Mouse (Mus musculus) limb, embryonic 13.5 days (tissue): ENCODE results near the gene Hspb3. TPM values are rescaled to one million over a fixed set of nuclear protein-coding genes. Genes with fewer than 3 reads are reported as not detected.

ENCODE experiments used
- ATAC-seq: fragments of 200-750 bp; cut with Nextera tagmentation; 2 replicates; pipeline ENCODE4 v1.8.0; 2017; ENCODE audit warnings: low read depth, moderate number of reproducible peaks, moderate TSS enrichment; ENCODE audit not compliant: low FRiP score
- H3K27ac ChIP-seq: fragments of 300-500 bp; sonication (generic); 2 replicates; pipeline ENCODE4 v1.5.1; 2015; ENCODE audit warnings: inconsistent platforms, mild to moderate bottlenecking, moderate library complexity
- H3K27me3 ChIP-seq: fragments of 300-500 bp; sonication (generic); 2 replicates; pipeline ENCODE4 v1.6.1; 2015; ENCODE audit warnings: mild to moderate bottlenecking, inconsistent platforms
- H3K36me3 ChIP-seq: fragments of 300-500 bp; sonication (generic); 2 replicates; pipeline ENCODE4 v1.6.1; 2015; ENCODE audit warnings: inconsistent platforms, mild to moderate bottlenecking, moderate library complexity
- H3K4me1 ChIP-seq: fragments of 300-500 bp; sonication (generic); 2 replicates; pipeline ENCODE4 v1.6.1; 2015; ENCODE audit warnings: inconsistent platforms
- H3K4me2 ChIP-seq: fragments of 300-500 bp; sonication (generic); replicated peaks from 2 replicates; pipeline ENCODE4 v1.6.1; 2015; ENCODE audit warnings: inconsistent platforms, mild to moderate bottlenecking, moderate library complexity
- H3K4me3 ChIP-seq: fragments of 300-500 bp; sonication (generic); 2 replicates; pipeline ENCODE4 v1.5.1; 2015; ENCODE audit warnings: moderate library complexity, mild to moderate bottlenecking, inconsistent platforms
- H3K9ac ChIP-seq: fragments of 300-500 bp; sonication (generic); 2 replicates; pipeline ENCODE4 v1.6.1; 2015; ENCODE audit warnings: mild to moderate bottlenecking, inconsistent platforms
- H3K9me3 ChIP-seq: fragments of 300-500 bp; sonication (generic); 2 replicates; pipeline ENCODE4 v1.6.1; 2016; ENCODE audit warnings: inconsistent platforms
- WGBS: fragments of 180-500 bp; shearing (Covaris S2); methylation state at CpG from one replicate; pipeline ENCODE4 v1.1.7; 2015; 5-methylcytosine and 5-hydroxymethylcytosine counted together
- polyA plus RNA-seq: library from polyadenylated mRNA; unstranded; fragments of >200 nt; fragmentation: Nextera tagmentation; extraction: Ambion mirVana; gene quantifications from 2 replicates; pipeline ENCODE4 v1.2.1, GENCODE M21; 2015

Hspb3 gene
- 10.9 TPM in 2 replicates for polyA plus RNA-seq

GRCm38 (mm10) chr13:113663151-113663779 lies at the start of gene Hspb3:
Hspb3 (minus strand) TSS chr13:113663676.
- peak; percentile 57; the same call in 1 of the 2 replicates for ATAC-seq
- H3K4me1 ChIP-seq: no peaks in the 10 kb centered on the region
- no peak within 1 kb of the TSS for H3K4me2 ChIP-seq
- H3K9ac ChIP-seq: peak within 1 kb of the TSS; percentile 36
- no peaks in the 10 kb centered on the region for H3K27me3 ChIP-seq
- 62% methylated on average over 28 of the region's 28 CpGs for WGBS
- H3K27ac ChIP-seq: no peak within 1 kb of the TSS
- no peaks in the 10 kb centered on the region for H3K36me3 ChIP-seq
- H3K9me3 ChIP-seq: no peaks in the 10 kb centered on the region
- no peak within 1 kb of the TSS for H3K4me3 ChIP-seq

- Histone ChIP-seq H3K27me3 (no peaks in the 10 kb centered on the region), H3K27ac (no peak overlapping the region), H3K9ac (no peak overlapping the region), H3K4me1 (no peaks in the 10 kb centered on the region), H3K4me3 (no peak overlapping the region), H3K36me3 (no peaks in the 10 kb centered on the region), H3K4me2 (no peak overlapping the region), H3K9me3 (0 out of 2 replicates have a peak, but pooled peaks cover 4% of the 10 kb centered on the region)
- no peak for ATAC-seq
- WGBS: 81% methylated on average over 3 of the region's 3 CpGs
Observed at GRCm38 (mm10) chr13:113713186-113713585, 49.7 kb upstream of the Hspb3 start.

DNA sequence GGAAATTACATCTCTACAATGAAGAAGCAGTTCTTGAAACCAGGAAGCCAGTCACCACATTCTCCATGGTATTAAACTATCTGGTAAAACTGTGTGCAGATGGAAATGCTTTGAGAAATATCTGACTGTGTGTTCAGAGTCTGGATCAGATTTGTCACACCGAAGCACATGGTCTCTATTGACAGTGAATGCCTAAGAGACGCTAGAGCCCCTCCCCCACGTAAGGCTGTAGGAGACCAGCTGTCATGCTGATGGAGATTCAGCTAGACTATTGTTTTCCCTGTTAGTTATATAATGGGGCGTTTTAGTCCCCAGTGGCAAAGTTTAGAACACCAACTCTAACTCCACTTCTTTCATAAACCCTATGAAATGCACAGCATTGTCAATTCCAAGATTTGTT lies 42.7 kb upstream of the Hspb3 start:
- ATAC-seq: peak; percentile 36; the same call in 1 of the 2 replicates

GRCm38 (mm10) chr13:113701185-113701584 lies 37.7 kb upstream of the Hspb3 start:
- WGBS: 69% methylated on average over 3 of the region's 3 CpGs
- H3K4me3 ChIP-seq: no peak overlapping the region
- no peaks in the 10 kb centered on the region for H3K27me3 ChIP-seq
- no peak for ATAC-seq
- peaks cover 8% of the 10 kb centered on the region; the same call in 1 of the 2 replicates for H3K4me1 ChIP-seq
- H3K4me2 ChIP-seq: no peak overlapping the region
- no peaks in the 10 kb centered on the region for H3K36me3 ChIP-seq
- H3K9ac ChIP-seq: no peak overlapping the region
- H3K9me3 ChIP-seq: no peaks in the 10 kb centered on the region
- H3K27ac ChIP-seq: no peak overlapping the region

More for the DNA sequence above, 42.7 kb upstream of the Hspb3 start:
- no peaks in the 10 kb centered on the region for H3K9me3 ChIP-seq
- H3K9ac ChIP-seq: no peak overlapping the region
- H3K27ac ChIP-seq: no peak overlapping the region
- H3K4me2 ChIP-seq: no peak overlapping the region
- 40% methylated on average over 4 of the region's 4 CpGs for WGBS
- no peaks in the 10 kb centered on the region for H3K36me3 ChIP-seq
- no peaks in the 10 kb centered on the region for H3K27me3 ChIP-seq
- no peak overlapping the region for H3K4me3 ChIP-seq
- H3K4me1 ChIP-seq: no peaks in the 10 kb centered on the region

DNA sequence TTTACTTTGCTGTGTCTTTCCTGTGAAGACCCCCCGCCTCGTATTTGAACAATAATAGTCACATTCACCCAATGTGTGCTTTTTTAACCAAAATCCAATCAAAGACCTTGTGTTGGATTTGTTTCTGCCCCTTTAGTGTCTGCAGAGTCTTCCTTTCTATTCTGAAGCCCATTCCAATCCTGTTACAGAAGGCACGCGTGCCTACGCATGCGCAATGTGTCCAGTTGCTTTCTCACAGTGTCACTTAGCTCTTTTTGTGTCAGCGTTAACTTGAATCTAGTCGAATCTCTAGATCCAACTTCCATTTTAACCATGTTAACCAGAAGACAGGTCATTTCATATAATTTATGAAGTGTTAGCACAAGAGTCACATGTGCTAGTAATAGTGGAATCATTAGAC lies 36.5 kb upstream of the Hspb3 start:
- ATAC-seq: no peak
- H3K36me3 ChIP-seq: no peaks in the 10 kb centered on the region
- H3K9me3 ChIP-seq: no peaks in the 10 kb centered on the region
- no peak overlapping the region for H3K4me2 ChIP-seq
- no peak overlapping the region for H3K27ac ChIP-seq
- no peak overlapping the region for H3K9ac ChIP-seq
- H3K4me1 ChIP-seq: peaks cover 8% of the 10 kb centered on the region; the same call in 1 of the 2 replicates
- no peaks in the 10 kb centered on the region for H3K27me3 ChIP-seq
- no peak overlapping the region for H3K4me3 ChIP-seq
- 83% methylated on average over 8 of the region's 8 CpGs for WGBS

DNA sequence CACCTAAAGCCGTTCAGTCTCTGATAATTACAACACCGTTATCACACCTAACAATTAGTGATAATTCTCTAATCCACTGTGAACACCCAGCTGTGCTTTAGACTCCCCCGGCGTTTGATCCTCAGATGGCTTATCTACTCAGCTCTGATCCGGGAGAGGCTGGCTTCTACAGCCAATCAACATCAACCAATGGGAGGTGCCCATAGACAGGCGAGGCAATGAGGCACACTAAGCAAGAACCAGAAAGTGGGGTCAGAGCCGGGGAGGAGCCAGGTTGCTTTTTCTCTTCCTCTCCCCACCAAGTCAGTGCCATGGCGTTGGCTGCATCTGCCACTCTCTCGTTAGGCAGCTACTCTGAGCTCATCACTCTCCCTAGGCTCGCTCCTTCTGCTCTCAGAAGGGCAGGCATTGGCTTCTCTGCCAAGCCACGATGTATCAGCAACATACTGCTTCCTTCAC lies 36.0 kb upstream of the Hspb3 start:
- WGBS: 50% methylated on average over 11 of the region's 11 CpGs
- H3K4me1 ChIP-seq: peaks cover 8% of the 10 kb centered on the region; the same call in 1 of the 2 replicates
- ATAC-seq: no peak

DNA sequence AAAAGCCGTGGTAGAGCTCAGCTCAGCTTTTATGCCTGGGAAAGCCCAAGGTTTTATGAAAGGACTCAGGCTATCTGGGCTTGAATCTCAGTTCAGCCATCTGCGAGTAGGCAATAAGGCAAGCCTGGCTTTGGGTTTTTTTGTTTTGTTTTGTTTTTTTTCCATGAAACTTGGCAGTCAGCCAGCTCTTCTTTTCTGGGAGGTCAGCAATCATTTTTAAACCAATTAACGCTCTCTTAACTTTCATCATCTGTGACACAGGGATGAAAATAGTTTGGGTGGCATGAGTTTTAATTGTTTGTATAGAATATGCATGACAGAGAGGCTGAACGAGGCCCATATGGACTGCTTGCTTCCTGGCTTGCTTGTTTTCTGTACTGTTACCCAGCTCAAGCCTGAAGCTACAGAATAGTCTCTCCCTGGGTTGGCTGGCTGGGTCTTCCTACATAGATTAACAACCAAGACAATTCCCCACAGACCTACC lies 33.4 kb upstream of the Hspb3 start:
- no peaks in the 10 kb centered on the region for H3K36me3 ChIP-seq
- no peaks in the 10 kb centered on the region for H3K9me3 ChIP-seq
- no peaks in the 10 kb centered on the region for H3K27me3 ChIP-seq
- H3K4me1 ChIP-seq: peaks cover 8% of the 10 kb centered on the region; the same call in 1 of the 2 replicates
- H3K4me2 ChIP-seq: no peak overlapping the region
- H3K27ac ChIP-seq: no peak overlapping the region
- no peak overlapping the region for H3K4me3 ChIP-seq
- 45% methylated on average over 4 of the region's 4 CpGs for WGBS
- H3K9ac ChIP-seq: no peak overlapping the region
- no peak for ATAC-seq

More for the DNA sequence above, 36.0 kb upstream of the Hspb3 start:
- H3K9me3 ChIP-seq: no peaks in the 10 kb centered on the region
- H3K9ac ChIP-seq: no peak overlapping the region
- no peaks in the 10 kb centered on the region for H3K36me3 ChIP-seq
- no peaks in the 10 kb centered on the region for H3K27me3 ChIP-seq
- H3K4me3 ChIP-seq: no peak overlapping the region
- H3K4me2 ChIP-seq: no peak overlapping the region
- H3K27ac ChIP-seq: no peak overlapping the region

- no peaks in the 10 kb centered on the region for H3K36me3 ChIP-seq
- WGBS: 19% methylated on average over 6 of the region's 6 CpGs
Observed at GRCm38 (mm10) chr13:113693383-113693782, 29.9 kb upstream of the Hspb3 start.

DNA sequence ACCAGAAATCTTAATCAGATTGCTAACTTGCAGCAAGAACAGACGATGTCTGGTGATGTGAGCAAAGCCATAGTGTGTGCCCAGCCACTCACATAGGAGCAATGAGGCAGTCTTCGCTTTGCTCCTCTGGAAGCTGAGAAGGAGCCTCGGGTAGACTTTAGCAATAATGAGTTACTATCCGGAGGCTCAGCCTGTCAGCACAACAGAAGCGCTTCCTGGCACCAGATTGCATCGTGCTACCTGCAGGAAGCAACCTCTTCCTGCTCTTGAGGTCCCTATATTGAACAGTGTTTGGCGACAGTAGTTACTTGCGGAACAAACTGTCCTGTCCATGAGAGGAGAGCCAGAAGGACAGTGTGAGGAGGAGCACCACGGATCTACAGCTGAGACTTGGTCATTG lies 28.2 kb upstream of the Hspb3 start:
- WGBS: 59% methylated on average over 9 of the region's 9 CpGs

More at GRCm38 (mm10) chr13:113693383-113693782, 29.9 kb upstream of the Hspb3 start:
- H3K4me2 ChIP-seq: no peak overlapping the region
- ATAC-seq: no peak
- H3K27me3 ChIP-seq: no peaks in the 10 kb centered on the region
- no peak overlapping the region for H3K27ac ChIP-seq
- H3K9me3 ChIP-seq: no peaks in the 10 kb centered on the region
- peaks cover 8% of the 10 kb centered on the region; the same call in 1 of the 2 replicates for H3K4me1 ChIP-seq
- H3K9ac ChIP-seq: no peak overlapping the region
- H3K4me3 ChIP-seq: no peak overlapping the region

DNA sequence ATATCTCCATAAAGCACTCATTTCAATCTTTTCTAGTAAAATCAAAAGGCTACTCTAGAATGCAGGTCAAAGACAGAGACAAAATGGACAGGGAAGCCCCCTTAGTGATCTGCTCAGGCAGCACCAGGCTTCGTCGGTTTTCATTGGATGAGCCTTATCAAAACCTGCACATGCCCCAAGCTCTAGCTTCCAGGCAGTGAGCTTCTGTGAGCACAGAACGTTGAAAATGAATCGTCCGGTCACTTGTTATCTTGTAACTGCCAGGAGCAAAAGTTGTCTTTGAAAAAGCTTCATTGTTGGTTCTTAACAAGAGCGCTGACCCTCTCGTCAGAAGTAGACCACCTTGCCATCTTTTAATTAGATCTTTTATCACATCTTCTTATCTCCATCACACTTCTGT lies 26.4 kb upstream of the Hspb3 start:
- no peak overlapping the region for H3K4me2 ChIP-seq
- H3K27me3 ChIP-seq: no peaks in the 10 kb centered on the region
- H3K4me3 ChIP-seq: no peak overlapping the region
- 86% methylated on average over 7 of the region's 7 CpGs for WGBS
- ATAC-seq: no peak
- H3K9ac ChIP-seq: no peak overlapping the region
- no peaks in the 10 kb centered on the region for H3K4me1 ChIP-seq
- no peaks in the 10 kb centered on the region for H3K9me3 ChIP-seq
- H3K36me3 ChIP-seq: no peaks in the 10 kb centered on the region
- H3K27ac ChIP-seq: no peak overlapping the region

More for the DNA sequence above, 28.2 kb upstream of the Hspb3 start:
- Histone ChIP-seq H3K36me3 (no peaks in the 10 kb centered on the region), H3K27ac (no peak overlapping the region), H3K9ac (no peak overlapping the region), H3K4me1 (peaks cover 4% of the 10 kb centered on the region; the same call in 1 of the 2 replicates), H3K4me3 (no peak overlapping the region), H3K27me3 (no peaks in the 10 kb centered on the region), H3K9me3 (no peaks in the 10 kb centered on the region), H3K4me2 (no peak overlapping the region)
- ATAC-seq: no peak

DNA sequence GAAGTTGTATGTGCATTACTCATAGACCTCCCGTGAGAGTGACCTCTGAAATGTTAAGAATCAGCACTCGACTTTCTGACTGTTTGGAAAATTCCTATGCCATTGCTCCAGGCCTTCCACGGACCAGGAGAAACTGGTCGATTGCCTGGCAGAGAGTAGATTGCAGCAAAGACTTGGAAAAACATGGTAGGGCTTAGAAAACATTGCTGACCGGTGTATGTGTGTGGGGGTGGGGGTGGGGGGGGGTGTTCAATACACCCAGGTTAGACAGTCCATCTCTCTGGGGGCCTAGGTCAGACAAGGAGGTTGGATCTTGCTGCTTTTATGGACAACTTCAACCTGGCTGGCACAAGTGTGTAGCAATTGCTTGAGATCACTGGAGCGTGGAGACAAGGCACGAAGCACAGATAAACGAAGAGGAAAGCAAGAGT lies 23.2 kb upstream of the Hspb3 start:
- Histone ChIP-seq H3K27ac (no peak overlapping the region), H3K4me2 (no peak overlapping the region), H3K27me3 (no peaks in the 10 kb centered on the region), H3K36me3 (no peaks in the 10 kb centered on the region), H3K4me1 (0 out of 2 replicates have a peak, but pooled peaks cover 6% of the 10 kb centered on the region), H3K4me3 (no peak overlapping the region), H3K9me3 (no peaks in the 10 kb centered on the region), H3K9ac (no peak overlapping the region)
- WGBS: 73% methylated on average over 8 of the region's 8 CpGs
- ATAC-seq: no peak

DNA sequence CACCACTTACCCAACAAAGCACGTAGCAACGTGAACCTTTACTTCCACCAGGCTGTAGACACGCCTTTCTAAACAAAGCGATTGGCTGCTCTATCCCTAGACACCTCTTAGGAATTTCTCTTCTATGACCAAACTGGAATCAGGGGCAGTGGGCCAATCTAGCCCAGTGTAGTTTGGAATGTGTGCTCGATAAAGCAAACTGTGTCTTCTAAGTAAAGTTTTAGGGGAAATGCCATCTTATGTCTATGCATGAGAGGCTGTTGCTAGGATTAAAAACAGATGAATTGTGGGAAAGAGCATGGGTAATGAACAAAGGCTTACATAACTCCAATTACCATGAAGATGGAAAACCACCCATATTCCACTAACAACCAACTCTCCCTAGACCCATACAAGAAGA lies 19.3 kb upstream of the Hspb3 start:
- Histone ChIP-seq H3K27ac (no peak overlapping the region), H3K27me3 (no peaks in the 10 kb centered on the region), H3K4me3 (no peak overlapping the region), H3K9ac (no peak overlapping the region), H3K4me2 (no peak overlapping the region), H3K36me3 (no peaks in the 10 kb centered on the region), H3K4me1 (0 out of 2 replicates have a peak, but pooled peaks cover 6% of the 10 kb centered on the region), H3K9me3 (peaks cover 8% of the 10 kb centered on the region; the same call in 1 of the 2 replicates)
- WGBS: 81% methylated on average over 5 of the region's 5 CpGs
- no peak for ATAC-seq
